Mouse (Mus musculus): ENCODE measurements around the gene Slc16a6. TPM values are rescaled to one million over a fixed set of nuclear protein-coding genes. Genes with fewer than 3 reads are reported as not detected.
A peak's percentile ranks its signal among the peaks of the same experiment; 100 is the strongest.

Slc16a6 gene
- 4.0 and 5.4 TPM in 2 replicates for polyA plus RNA-seq (2016; fragmentation: Nextera tagmentation; extraction: Ambion mirVana)

DNA sequence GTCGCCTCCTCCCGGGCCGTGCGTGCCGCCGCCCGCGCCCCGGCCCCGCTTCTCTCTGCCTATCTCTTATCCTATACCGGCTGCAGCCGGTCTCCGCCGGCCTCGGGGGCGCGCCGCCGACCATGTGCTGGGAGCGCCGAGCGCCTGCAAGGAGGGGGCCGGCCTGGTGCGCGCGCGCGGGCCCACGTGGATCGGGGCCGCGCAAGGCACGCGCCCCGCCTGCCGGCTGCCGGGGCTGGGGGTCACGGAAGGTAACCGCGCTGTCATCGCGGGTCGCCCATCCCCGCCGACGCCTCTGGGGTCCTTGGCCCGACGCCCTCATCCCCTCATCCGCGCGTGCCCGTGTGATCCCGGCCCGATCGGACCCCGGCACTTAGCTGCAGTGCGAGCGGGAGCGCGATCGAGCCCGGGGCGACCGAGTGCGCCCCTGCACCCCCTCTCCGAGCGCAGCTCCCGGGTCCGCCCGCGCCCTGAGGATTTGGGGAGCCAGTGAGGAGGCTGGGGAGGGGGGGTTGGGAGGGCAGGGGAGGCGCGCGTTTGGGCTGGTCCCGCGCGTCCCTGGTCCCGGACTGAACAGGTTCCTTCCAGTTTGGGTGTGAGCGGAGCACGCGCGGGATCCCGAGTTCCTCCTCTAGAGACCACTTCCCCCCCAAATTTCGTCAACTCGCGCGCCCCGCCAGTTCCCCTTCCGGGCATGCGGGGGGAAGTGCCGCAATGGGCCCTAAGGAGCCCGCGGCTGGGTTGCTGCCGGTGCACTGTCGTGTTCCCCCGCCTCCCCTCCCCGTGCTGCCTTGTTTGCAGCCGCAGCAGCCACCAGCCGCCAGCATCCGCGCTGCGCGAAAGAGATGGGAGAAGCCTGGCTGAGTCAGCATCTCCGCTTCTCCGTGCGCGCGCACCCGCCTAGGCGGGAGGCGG is at the start of gene Slc16a6, which contains the start of gene Arsg:
Slc16a6 (minus strand) TSS at position 428 of the 915 bp plus-strand sequence.
Arsg (plus strand) TSS at position 204 of the 915 bp plus-strand sequence.
- Histone ChIP-seq H3K27ac (peak within 1 kb of the TSS; percentile 95), H3K4me1 (peaks cover 50% of the 10 kb centered on the region), H3K27me3 (0 out of 2 replicates have a peak, but pooled peaks cover 18% of the 10 kb centered on the region), H3K4me3 (replicated peaks) (peak within 1 kb of the TSS; percentile 75), H3K36me3 (replicated peaks) (no peaks in the 10 kb centered on the region), H3K9ac (peak within 1 kb of the TSS; percentile 94), H3K9me3 (no peaks in the 10 kb centered on the region), H3K4me2 (peak within 1 kb of the TSS; percentile 89)
- WGBS = 1% methylated on average over 88 of the region's 111 CpGs
- peak; percentile 90 for ATAC-seq (ENCODE audit: low FRiP score)

DNA sequence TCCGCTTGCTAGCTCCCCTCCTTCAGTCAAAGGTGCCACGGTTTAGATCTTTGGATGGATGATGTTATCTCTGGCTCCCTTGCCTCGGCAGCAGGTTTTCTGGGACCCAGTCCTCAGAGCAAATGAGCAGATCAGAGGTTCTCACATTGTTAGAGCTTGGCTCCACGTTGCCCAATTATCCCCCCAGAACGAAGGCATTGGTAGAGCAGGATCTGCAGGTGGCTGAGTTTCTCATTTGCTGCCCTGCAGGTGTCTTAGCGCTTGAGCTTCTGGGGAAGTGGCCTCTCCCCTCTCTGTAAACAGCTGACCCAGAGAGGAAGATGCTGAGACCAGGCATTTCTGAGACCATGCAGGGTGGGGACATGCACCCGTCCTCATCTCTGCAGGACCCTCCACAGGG is 47.6 kb upstream of the Slc16a6 start:
- no peaks in the 10 kb centered on the region for H3K27me3 ChIP-seq
- 36% methylated on average over 7 of the region's 7 CpGs for WGBS
- ATAC-seq (ENCODE audit: low FRiP score) = no peak
- no peaks in the 10 kb centered on the region for H3K4me1 ChIP-seq
- H3K4me3 ChIP-seq (replicated peaks) = no peak overlapping the region
- H3K4me2 ChIP-seq = no peak overlapping the region
- no peak overlapping the region for H3K27ac ChIP-seq
- no peak overlapping the region for H3K9ac ChIP-seq
- no peaks in the 10 kb centered on the region for H3K9me3 ChIP-seq
- no peaks in the 10 kb centered on the region for H3K36me3 ChIP-seq (replicated peaks)

DNA sequence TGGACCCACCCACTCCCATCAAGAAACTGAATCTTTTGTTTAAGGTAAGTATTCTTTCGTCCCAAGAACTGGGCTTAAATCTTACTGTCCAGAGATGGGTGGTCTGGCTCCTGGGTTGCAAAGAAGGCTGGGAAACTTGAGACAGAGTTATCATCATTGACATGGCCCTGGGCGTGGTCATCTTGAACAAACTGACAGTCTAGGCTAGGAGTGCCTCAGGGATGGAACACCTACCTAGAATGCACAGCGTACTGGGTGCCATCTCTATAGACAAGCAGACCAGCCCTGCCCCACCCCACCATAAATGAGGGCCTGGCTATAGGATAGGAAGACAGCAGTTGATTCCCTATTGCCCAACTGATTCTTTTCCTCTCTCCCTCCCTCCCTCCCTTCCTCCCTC is 44.4 kb upstream of the Slc16a6 start:
- 93% methylated on average over 3 of the region's 3 CpGs for WGBS
- no peak overlapping the region for H3K4me3 ChIP-seq (replicated peaks)
- ATAC-seq (ENCODE audit: low FRiP score) = no peak
- no peak overlapping the region for H3K9ac ChIP-seq
- no peaks in the 10 kb centered on the region for H3K36me3 ChIP-seq (replicated peaks)
- H3K9me3 ChIP-seq = no peaks in the 10 kb centered on the region
- no peaks in the 10 kb centered on the region for H3K4me1 ChIP-seq
- no peak overlapping the region for H3K4me2 ChIP-seq
- no peaks in the 10 kb centered on the region for H3K27me3 ChIP-seq
- no peak overlapping the region for H3K27ac ChIP-seq

DNA sequence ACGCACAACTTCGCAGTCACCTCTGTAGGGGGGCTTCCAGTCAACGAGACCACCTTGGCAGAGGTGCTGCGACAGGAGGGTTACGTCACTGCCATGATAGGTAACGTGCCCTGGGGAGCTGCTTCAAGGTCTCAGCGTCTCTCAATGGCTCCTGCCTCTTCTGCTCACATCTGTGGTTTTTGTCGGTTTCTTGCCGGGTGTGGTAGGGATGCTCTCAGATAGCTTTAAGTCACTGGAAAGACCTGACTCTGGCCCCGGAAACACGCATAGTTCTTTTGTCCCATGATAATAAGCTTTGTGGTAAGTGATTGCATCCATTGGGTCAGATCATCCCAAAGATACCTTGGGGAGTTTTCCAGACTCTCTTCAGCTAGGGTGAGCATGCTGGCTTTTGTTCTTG is 43.9 kb upstream of the Slc16a6 start:
- no peak overlapping the region for H3K4me3 ChIP-seq (replicated peaks)
- no peaks in the 10 kb centered on the region for H3K36me3 ChIP-seq (replicated peaks)
- WGBS = 94% methylated on average over 11 of the region's 11 CpGs
- no peak overlapping the region for H3K4me2 ChIP-seq
- no peak for ATAC-seq (ENCODE audit: low FRiP score)
- H3K27ac ChIP-seq = no peak overlapping the region
- no peak overlapping the region for H3K9ac ChIP-seq
- no peaks in the 10 kb centered on the region for H3K4me1 ChIP-seq
- H3K27me3 ChIP-seq = no peaks in the 10 kb centered on the region
- no peaks in the 10 kb centered on the region for H3K9me3 ChIP-seq

DNA sequence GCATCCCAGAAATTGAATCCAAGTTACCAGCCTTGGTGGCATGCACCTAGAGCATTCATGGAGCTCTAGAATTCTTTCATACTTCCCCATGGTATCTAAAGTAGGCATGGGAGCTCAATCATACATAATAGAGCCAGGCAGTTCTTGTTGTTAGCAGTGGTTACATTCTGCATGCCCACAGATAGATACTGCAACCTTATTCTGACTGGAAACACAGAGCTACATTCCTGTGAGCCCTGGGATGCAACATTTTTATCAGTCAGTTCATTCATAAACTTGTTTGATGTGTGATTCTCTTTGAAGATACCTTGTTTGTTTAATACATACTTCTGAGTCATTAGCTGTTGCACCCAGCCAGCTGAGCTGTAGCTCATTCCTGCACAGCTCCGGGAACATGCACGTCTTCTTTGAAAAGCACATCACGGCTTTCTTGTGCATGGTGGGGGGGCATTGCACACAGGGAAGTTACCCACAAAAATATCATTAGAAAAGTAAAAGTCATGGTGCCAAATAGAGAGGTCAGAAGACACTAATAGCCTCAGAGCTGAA is 40.7 kb upstream of the Slc16a6 start:
- no peak overlapping the region for H3K4me2 ChIP-seq
- H3K9ac ChIP-seq = no peak overlapping the region
- 81% methylated on average over 3 of the region's 3 CpGs for WGBS
- H3K4me3 ChIP-seq (replicated peaks) = no peak overlapping the region
- H3K9me3 ChIP-seq = no peaks in the 10 kb centered on the region
- no peak overlapping the region for H3K27ac ChIP-seq
- H3K4me1 ChIP-seq = no peaks in the 10 kb centered on the region
- ATAC-seq (ENCODE audit: low FRiP score) = no peak
- no peaks in the 10 kb centered on the region for H3K27me3 ChIP-seq
- H3K36me3 ChIP-seq (replicated peaks) = no peaks in the 10 kb centered on the region

DNA sequence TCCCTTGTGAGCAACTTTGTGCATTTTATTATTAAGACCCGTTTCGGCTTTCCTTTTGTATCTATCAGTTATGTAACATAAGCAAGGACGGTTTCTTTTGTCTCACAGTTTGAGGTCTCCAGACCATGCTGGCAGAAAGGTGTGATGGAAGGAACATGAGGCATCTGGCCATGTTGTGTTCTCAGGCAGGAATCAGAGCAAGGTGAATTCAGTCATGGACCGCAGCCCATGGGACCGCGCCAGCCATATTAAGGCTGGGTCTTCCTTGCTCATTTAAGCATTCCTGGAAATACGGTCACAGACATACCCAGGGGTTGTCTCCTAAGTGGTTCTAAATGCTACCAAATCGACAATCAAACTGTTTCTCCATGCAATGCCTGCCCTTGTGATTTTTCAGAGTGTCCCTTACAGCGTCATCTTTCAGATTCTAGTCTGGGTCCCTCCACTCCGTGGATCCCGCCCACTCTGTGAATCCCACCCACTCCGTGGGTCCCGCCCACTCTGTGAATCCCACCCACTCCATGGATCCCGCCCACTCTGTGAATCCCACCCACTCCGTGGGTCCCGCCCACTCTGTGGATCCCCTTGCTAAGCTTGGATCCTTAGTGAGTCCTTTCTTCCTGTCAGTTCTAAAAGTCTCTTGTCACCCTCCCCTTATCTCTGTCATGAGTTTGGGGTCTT is 39.7 kb upstream of the Slc16a6 start:
- Histone ChIP-seq H3K4me1 (no peaks in the 10 kb centered on the region), H3K36me3 (replicated peaks) (no peaks in the 10 kb centered on the region), H3K27me3 (no peaks in the 10 kb centered on the region), H3K9ac (no peak overlapping the region), H3K27ac (no peak overlapping the region), H3K4me3 (replicated peaks) (no peak overlapping the region), H3K9me3 (no peaks in the 10 kb centered on the region), H3K4me2 (no peak overlapping the region)
- 86% methylated on average over 16 of the region's 16 CpGs for WGBS
- no peak for ATAC-seq (ENCODE audit: low FRiP score)

DNA sequence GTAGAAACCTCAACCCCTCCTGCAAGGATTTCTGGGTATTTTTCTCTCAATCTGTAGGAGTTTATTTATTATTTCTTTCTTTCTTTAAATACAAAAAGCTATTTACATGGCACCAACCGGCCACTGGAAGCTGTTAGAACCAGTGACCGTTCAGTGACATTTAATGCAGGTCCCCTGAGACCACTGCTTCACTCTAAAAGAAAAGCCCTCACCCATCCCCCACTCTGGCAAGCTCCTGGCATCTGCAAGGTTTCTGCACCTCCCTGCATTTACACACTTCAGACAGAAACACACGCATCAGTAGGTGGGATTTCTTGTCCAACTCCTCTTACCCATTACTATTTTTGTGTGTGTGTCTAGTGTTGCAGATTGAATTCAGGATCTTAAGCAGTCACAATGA is 33.7 kb upstream of the Slc16a6 start:
- H3K27ac ChIP-seq = no peak overlapping the region
- WGBS = 62% methylated on average over 3 of the region's 3 CpGs
- no peak for ATAC-seq (ENCODE audit: low FRiP score)
- H3K36me3 ChIP-seq (replicated peaks) = no peaks in the 10 kb centered on the region
- H3K4me3 ChIP-seq (replicated peaks) = no peak overlapping the region
- H3K9me3 ChIP-seq = no peaks in the 10 kb centered on the region
- H3K27me3 ChIP-seq = no peaks in the 10 kb centered on the region
- no peak overlapping the region for H3K4me2 ChIP-seq
- H3K4me1 ChIP-seq = 0 out of 2 replicates have a peak, but pooled peaks cover 5% of the 10 kb centered on the region
- no peak overlapping the region for H3K9ac ChIP-seq

DNA sequence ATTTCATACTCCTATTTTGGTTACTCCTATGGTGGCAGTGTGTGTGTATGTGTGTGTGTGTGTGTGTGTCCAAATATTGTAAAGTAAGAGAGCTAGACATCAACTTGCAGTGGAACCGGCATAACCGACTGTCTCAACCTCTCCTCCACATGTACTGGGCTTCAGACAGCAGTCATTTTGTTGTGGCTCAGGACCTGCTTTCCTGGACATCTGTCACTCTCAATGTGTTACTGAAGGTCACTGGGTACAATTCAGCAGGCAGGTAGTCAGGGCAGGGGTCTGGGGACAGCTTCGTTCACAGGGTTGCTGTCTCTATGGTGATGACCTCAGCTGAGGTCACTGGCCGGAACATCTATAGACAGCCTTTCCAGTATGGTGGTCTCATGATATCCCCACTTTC is 32.4 kb upstream of the Slc16a6 start:
- H3K36me3 ChIP-seq (replicated peaks) = no peaks in the 10 kb centered on the region
- WGBS = 85% methylated on average over 4 of the region's 4 CpGs
- H3K9me3 ChIP-seq = no peaks in the 10 kb centered on the region
- H3K9ac ChIP-seq = no peak overlapping the region
- no peak overlapping the region for H3K4me3 ChIP-seq (replicated peaks)
- H3K27me3 ChIP-seq = no peaks in the 10 kb centered on the region
- no peak for ATAC-seq (ENCODE audit: low FRiP score)
- H3K4me1 ChIP-seq = 0 out of 2 replicates have a peak, but pooled peaks cover 5% of the 10 kb centered on the region
- no peak overlapping the region for H3K27ac ChIP-seq
- H3K4me2 ChIP-seq = no peak overlapping the region

DNA sequence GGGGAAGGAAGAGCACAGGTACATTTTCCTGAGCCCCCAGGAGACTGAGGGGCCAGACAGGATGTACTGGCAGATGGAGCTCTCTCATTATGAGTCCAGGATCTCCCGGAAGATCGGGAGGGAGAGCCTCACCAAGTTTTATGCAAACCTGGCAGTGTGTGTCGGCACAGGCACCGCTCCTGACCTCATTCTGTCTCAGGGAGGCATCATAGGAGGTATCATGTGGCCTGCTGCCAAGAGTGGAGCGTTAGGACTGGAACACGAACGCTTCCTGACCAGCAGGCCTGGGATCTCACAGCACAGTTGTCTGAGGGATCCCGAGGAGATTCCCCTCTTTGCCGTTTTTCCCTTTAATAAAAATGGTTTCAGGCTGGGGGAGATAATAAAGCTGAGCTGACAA is 31.6 kb upstream of the Slc16a6 start:
- Histone ChIP-seq H3K27ac (no peak overlapping the region), H3K4me2 (no peak overlapping the region), H3K9ac (no peak overlapping the region), H3K4me3 (replicated peaks) (no peak overlapping the region), H3K27me3 (no peaks in the 10 kb centered on the region), H3K9me3 (no peaks in the 10 kb centered on the region), H3K4me1 (0 out of 2 replicates have a peak, but pooled peaks cover 5% of the 10 kb centered on the region), H3K36me3 (replicated peaks) (no peaks in the 10 kb centered on the region)
- WGBS = 77% methylated on average over 9 of the region's 9 CpGs
- ATAC-seq (ENCODE audit: low FRiP score) = no peak

DNA sequence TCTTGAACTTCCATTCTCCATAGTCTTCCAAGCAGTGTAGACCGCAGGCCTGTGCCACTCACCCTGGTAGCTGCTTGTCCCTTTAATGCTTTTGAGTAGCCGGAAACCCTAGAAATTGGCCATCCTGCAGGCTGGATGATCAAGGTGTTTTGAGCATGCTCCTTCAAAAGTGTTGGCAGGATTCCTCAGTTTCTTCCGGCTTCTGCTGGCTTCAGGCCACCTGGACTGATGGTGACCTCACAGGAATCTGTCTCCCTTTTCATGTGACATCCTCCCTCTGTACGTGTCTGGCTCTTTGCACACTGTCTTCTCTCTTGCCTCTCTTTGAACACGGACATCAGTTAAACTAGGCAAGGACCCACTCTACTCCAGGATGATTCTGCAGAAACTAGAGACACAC is 26.8 kb upstream of the Slc16a6 start:
- Histone ChIP-seq H3K4me2 (no peak overlapping the region), H3K27ac (no peak overlapping the region), H3K4me3 (replicated peaks) (no peak overlapping the region), H3K4me1 (peaks cover 21% of the 10 kb centered on the region), H3K27me3 (no peaks in the 10 kb centered on the region), H3K36me3 (replicated peaks) (no peaks in the 10 kb centered on the region), H3K9ac (no peak overlapping the region), H3K9me3 (no peaks in the 10 kb centered on the region)
- no peak for ATAC-seq (ENCODE audit: low FRiP score)
- WGBS = 94% methylated on average over 5 of the region's 5 CpGs

DNA sequence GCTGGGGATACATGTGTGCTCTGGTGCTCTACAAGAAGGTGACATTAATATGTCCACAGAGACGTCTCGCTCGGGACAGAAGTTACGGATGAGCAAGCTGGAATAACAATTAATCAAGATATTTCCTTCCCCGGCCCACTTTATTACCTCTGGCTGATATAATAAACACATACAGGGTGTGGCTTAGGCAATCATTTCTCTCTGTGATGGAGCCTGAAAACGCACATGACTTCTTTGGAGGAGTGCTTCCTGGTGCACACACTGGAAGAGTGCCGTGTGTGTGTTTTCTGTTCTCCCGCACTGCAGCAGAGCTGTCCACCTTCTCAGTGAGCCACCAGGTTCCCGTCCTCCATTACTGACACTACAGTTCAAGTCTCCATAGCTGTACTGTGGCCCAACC is 24.6 kb upstream of the Slc16a6 start:
- Histone ChIP-seq H3K4me3 (replicated peaks) (no peak overlapping the region), H3K4me2 (no peak overlapping the region), H3K27me3 (no peaks in the 10 kb centered on the region), H3K9ac (no peak overlapping the region), H3K9me3 (no peaks in the 10 kb centered on the region), H3K27ac (no peak overlapping the region), H3K36me3 (replicated peaks) (no peaks in the 10 kb centered on the region), H3K4me1 (peaks cover 22% of the 10 kb centered on the region)
- 88% methylated on average over 9 of the region's 9 CpGs for WGBS
- no peak for ATAC-seq (ENCODE audit: low FRiP score)

DNA sequence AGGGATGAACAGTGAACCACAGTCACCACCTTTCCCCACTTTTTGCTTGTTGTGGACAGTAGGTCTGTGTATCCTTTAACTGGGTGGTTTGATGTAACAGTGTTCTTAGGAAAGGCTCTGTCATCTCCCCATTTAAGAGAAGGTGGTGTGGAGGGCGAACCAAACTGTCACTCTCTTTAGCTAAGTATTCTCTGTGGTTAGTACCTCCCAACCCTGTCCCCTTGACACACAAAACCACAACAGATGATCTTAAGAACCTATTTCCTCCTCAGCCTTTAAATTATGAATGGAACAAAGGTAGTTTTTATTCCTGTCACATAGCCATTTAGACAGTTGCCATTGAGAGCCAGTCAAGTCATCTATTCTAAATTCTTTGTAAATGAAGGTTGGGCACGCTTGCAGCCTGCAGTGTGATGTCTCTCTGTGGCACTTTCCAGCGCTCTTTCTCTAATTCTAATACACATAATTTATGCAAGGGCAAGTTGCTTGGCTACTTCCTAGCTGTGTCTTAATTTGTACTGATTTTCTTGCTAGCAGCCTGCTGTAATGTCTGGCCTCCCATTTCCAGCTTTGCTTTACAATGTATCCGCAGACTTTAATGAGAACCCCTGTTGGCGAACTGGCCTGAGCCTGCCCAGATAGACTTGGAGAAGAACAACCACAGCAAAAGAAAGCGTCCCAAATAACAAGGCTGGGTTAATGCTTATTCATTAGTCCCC is 23.8 kb upstream of the Slc16a6 start:
- Histone ChIP-seq H3K9ac (no peak overlapping the region), H3K4me3 (replicated peaks) (no peak overlapping the region), H3K36me3 (replicated peaks) (no peaks in the 10 kb centered on the region), H3K4me2 (no peak overlapping the region), H3K9me3 (no peaks in the 10 kb centered on the region), H3K27me3 (no peaks in the 10 kb centered on the region), H3K4me1 (peaks cover 22% of the 10 kb centered on the region), H3K27ac (no peak overlapping the region; the same call in 1 of the 2 replicates)
- ATAC-seq (ENCODE audit: low FRiP score) = peak; percentile 67; the same call in 1 of the 2 replicates
- whole genome bisulfite sequencing = 32% methylated on average over 6 of the region's 6 CpGs

Measured in forebrain, embryonic 12.5 days (tissue).